Mouse (Mus musculus): ENCODE measurements around the gene Wfdc9. TPM values are rescaled to one million over a fixed set of nuclear protein-coding genes. Genes with fewer than 3 reads are reported as not detected.

Gene Wfdc9
- not detected in 2 replicates for polyA plus RNA-seq (2015; fragmentation: Nextera tagmentation; extraction: Ambion mirVana)

DNA sequence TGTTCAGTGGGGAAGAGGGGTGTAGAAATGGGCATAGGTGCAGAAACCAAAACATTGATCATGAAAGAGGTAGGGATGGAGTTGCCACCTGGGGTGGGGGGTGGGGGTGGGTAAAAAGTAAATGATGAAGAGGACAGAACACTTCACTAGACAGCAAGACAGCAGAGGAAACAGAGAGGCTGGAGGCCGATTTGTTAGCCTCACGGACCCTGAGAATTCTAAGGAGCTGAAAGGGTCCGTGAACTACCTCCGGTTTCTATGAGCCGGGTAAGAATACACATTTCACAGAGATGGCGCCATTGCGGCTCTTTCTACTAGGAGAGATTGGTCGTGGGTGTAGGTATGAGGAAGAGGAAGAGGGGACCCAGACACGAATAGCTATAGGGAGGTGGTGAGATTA, at the start of gene Wfdc9:
Gene Wfdc9, minus strand, starts transcription at position 101 of the 400 bp plus-strand sequence.
- no peak within 1 kb of the TSS for H3K4me2 ChIP-seq (ENCODE audit: low read length)
- H3K4me3 ChIP-seq (replicated peaks; ENCODE audit: low read length) = no peak within 1 kb of the TSS
- no peaks in the 10 kb centered on the region for H3K9me3 ChIP-seq (ENCODE audit: control insufficient read depth, low read length)
- no peaks in the 10 kb centered on the region for H3K36me3 ChIP-seq (ENCODE audit: control insufficient read depth, insufficient read depth)
- ATAC-seq = no peak
- WGBS = 84% methylated on average over 9 of the region's 9 CpGs
- H3K27me3 ChIP-seq (replicated peaks; ENCODE audit: control insufficient read depth, insufficient read depth, low read length) = no peaks in the 10 kb centered on the region
- H3K27ac ChIP-seq (ENCODE audit: low read length) = no peak within 1 kb of the TSS
- no peaks in the 10 kb centered on the region for H3K4me1 ChIP-seq (replicated peaks; ENCODE audit: control insufficient read depth, insufficient read depth, low read length)
- H3K9ac ChIP-seq (replicated peaks; ENCODE audit: low read depth, low read length) = no peak within 1 kb of the TSS

DNA sequence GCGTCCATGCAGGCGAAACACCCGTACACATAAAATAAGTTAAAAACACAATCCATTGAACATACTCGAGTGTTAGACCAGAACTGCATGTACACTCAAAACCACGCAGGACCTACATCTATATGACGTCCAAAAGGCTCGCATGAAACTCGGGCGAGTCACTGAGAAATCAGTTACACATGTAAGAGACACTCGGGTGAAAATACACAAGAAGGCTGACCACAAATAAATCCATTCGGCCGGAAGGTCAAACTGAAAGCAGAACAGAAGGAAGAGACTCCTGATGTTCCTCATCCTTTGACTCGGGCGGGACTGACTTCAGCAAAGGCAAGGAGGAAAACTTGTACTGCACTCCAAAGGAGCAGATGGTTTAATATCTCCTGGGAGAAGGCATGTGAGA, 49.6 kb upstream of the Wfdc9 start:
- ATAC-seq = no peak
- H3K4me3 ChIP-seq (replicated peaks; ENCODE audit: low read length) = no peak overlapping the region
- 89% methylated on average over 14 of the region's 14 CpGs for WGBS

DNA sequence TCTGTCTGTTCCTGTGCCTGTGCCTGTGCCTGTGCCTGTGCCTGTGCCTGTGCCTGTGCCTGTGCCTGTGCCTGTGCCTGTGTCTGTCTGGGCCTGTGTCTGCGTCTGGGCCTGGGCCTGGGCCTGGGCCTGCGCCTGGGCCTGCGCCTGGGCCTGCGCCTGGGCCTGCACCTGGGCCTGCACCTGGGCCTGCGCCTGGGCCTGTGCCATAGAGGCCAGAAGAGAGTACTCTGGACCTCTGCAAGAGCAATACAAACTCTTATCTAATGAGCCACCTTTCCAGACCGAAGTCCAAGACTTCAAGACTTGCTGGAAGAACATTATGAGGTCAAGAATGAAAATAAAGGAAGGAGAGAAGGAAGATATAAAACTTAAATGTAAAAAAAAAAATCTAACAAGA, 48.9 kb upstream of the Wfdc9 start:
- H3K36me3 ChIP-seq (ENCODE audit: control insufficient read depth, insufficient read depth) = no peaks in the 10 kb centered on the region
- H3K4me1 ChIP-seq (replicated peaks; ENCODE audit: control insufficient read depth, insufficient read depth, low read length) = no peaks in the 10 kb centered on the region
- no peaks in the 10 kb centered on the region for H3K9me3 ChIP-seq (ENCODE audit: control insufficient read depth, low read length)
- no peak overlapping the region for H3K27ac ChIP-seq (ENCODE audit: low read length)
- no peaks in the 10 kb centered on the region for H3K27me3 ChIP-seq (replicated peaks; ENCODE audit: control insufficient read depth, insufficient read depth, low read length)
- no peak overlapping the region for H3K9ac ChIP-seq (replicated peaks; ENCODE audit: low read depth, low read length)
- H3K4me2 ChIP-seq (ENCODE audit: low read length) = no peak overlapping the region
- ATAC-seq = no peak
- H3K4me3 ChIP-seq (replicated peaks; ENCODE audit: low read length) = no peak overlapping the region
- WGBS = 91% methylated on average over 6 of the region's 6 CpGs

More for the DNA sequence above, 49.6 kb upstream of the Wfdc9 start:
- Histone ChIP-seq H3K9ac (replicated peaks; ENCODE audit: low read depth, low read length) (no peak overlapping the region), H3K36me3 (ENCODE audit: control insufficient read depth, insufficient read depth) (no peaks in the 10 kb centered on the region), H3K27me3 (replicated peaks; ENCODE audit: control insufficient read depth, insufficient read depth, low read length) (no peaks in the 10 kb centered on the region), H3K4me1 (replicated peaks; ENCODE audit: control insufficient read depth, insufficient read depth, low read length) (no peaks in the 10 kb centered on the region), H3K27ac (ENCODE audit: low read length) (no peak overlapping the region), H3K4me2 (ENCODE audit: low read length) (no peak overlapping the region), H3K9me3 (ENCODE audit: control insufficient read depth, low read length) (no peaks in the 10 kb centered on the region)

DNA sequence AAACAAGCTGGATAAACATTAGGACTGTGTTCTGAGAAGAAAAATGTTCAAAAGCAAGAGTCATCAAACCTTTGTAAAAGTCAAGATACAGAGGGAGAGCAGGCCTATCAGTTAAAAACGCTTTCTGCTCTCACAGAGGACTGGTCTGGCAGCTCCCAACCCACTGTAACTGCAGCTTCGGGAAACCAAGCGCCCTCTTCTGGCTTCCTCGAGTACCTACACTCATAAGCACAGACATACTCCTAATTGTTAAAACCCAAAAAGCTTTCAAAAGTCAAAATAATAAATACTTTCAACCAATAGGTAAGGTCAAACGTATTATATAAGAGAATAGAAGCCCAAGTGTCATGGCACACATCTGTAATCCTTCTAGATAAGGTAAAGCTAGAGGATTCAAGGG, 47.9 kb upstream of the Wfdc9 start:
- Histone ChIP-seq H3K4me1 (replicated peaks; ENCODE audit: control insufficient read depth, insufficient read depth, low read length) (no peaks in the 10 kb centered on the region), H3K4me3 (replicated peaks; ENCODE audit: low read length) (no peak overlapping the region), H3K9ac (replicated peaks; ENCODE audit: low read depth, low read length) (no peak overlapping the region), H3K4me2 (ENCODE audit: low read length) (no peak overlapping the region), H3K36me3 (ENCODE audit: control insufficient read depth, insufficient read depth) (no peaks in the 10 kb centered on the region), H3K27me3 (replicated peaks; ENCODE audit: control insufficient read depth, insufficient read depth, low read length) (no peaks in the 10 kb centered on the region), H3K27ac (ENCODE audit: low read length) (no peak overlapping the region), H3K9me3 (ENCODE audit: control insufficient read depth, low read length) (no peaks in the 10 kb centered on the region)
- 86% methylated on average over 5 of the region's 5 CpGs for WGBS
- ATAC-seq = no peak

- no peak overlapping the region for H3K27ac ChIP-seq (ENCODE audit: low read length)
- no peaks in the 10 kb centered on the region for H3K27me3 ChIP-seq (replicated peaks; ENCODE audit: control insufficient read depth, insufficient read depth, low read length)
- WGBS = 92% methylated on average over 5 of the region's 5 CpGs
Observed at GRCm38 (mm10) chr2:164701761-164702160, 45.4 kb upstream of the Wfdc9 start.

DNA sequence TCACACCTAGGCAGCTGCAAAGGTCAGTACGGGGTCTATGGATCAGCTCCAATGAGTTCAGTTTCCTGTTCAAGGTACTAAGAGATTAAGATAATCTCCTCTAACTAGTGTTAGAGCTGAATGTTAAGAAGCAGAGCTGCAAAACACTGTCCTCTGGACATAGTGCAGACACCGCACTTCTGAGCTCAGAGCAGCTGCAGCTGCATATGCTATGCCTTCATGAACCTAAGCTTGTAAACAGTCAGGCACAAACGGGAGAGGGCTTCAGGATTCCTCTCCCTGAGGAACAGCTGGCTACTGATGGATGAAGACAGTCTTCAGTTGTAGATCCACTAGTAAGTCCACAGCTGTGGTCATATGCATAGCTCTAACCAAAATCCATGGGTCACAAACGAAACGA, 44.6 kb upstream of the Wfdc9 start:
- no peak overlapping the region for H3K4me2 ChIP-seq (ENCODE audit: low read length)
- 83% methylated on average over 5 of the region's 5 CpGs for WGBS

More at GRCm38 (mm10) chr2:164701761-164702160, 45.4 kb upstream of the Wfdc9 start:
- no peak overlapping the region for H3K9ac ChIP-seq (replicated peaks; ENCODE audit: low read depth, low read length)
- no peaks in the 10 kb centered on the region for H3K36me3 ChIP-seq (ENCODE audit: control insufficient read depth, insufficient read depth)
- H3K4me1 ChIP-seq (replicated peaks; ENCODE audit: control insufficient read depth, insufficient read depth, low read length) = no peaks in the 10 kb centered on the region
- no peak overlapping the region for H3K4me2 ChIP-seq (ENCODE audit: low read length)
- no peaks in the 10 kb centered on the region for H3K9me3 ChIP-seq (ENCODE audit: control insufficient read depth, low read length)
- ATAC-seq = no peak
- H3K4me3 ChIP-seq (replicated peaks; ENCODE audit: low read length) = no peak overlapping the region

DNA sequence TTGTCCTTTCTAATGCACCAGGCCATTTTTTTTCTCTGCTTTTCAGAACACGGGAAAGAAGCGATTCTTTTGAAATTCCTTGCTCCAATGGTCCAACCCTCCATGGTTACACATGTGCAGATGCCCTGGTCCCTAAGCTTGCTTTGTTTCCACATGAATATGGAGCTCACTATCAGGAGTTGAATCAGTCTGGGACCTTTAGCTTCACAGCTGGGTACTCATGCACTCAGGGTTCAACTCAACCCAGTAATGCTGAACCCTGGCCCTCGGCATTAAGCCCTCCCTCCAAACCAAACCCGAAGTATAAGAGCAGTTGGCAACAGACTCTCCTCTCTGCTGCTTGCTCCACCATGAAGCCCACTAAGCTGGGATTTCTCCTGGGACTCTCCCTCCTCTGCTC, 41.8 kb upstream of the Wfdc9 start, which contains the start of gene Spint4:
Gene Spint4, plus strand, starts transcription at position 301 of the 400 bp plus-strand sequence.
- H3K4me3 ChIP-seq (replicated peaks; ENCODE audit: low read length) = no peak within 1 kb of the TSS
- WGBS = 72% methylated on average over 4 of the region's 4 CpGs
- H3K4me2 ChIP-seq (ENCODE audit: low read length) = no peak within 1 kb of the TSS
- no peak for ATAC-seq
- no peaks in the 10 kb centered on the region for H3K9me3 ChIP-seq (ENCODE audit: control insufficient read depth, low read length)
- H3K27ac ChIP-seq (ENCODE audit: low read length) = no peak within 1 kb of the TSS
- H3K9ac ChIP-seq (replicated peaks; ENCODE audit: low read depth, low read length) = no peak within 1 kb of the TSS
- no peaks in the 10 kb centered on the region for H3K36me3 ChIP-seq (ENCODE audit: control insufficient read depth, insufficient read depth)
- H3K4me1 ChIP-seq (replicated peaks; ENCODE audit: control insufficient read depth, insufficient read depth, low read length) = no peaks in the 10 kb centered on the region
- H3K27me3 ChIP-seq (replicated peaks; ENCODE audit: control insufficient read depth, insufficient read depth, low read length) = no peaks in the 10 kb centered on the region

More for the DNA sequence above, 44.6 kb upstream of the Wfdc9 start:
- Histone ChIP-seq H3K9me3 (ENCODE audit: control insufficient read depth, low read length) (no peaks in the 10 kb centered on the region), H3K4me3 (replicated peaks; ENCODE audit: low read length) (no peak overlapping the region), H3K4me1 (replicated peaks; ENCODE audit: control insufficient read depth, insufficient read depth, low read length) (no peaks in the 10 kb centered on the region), H3K27me3 (replicated peaks; ENCODE audit: control insufficient read depth, insufficient read depth, low read length) (no peaks in the 10 kb centered on the region), H3K36me3 (ENCODE audit: control insufficient read depth, insufficient read depth) (no peaks in the 10 kb centered on the region), H3K27ac (ENCODE audit: low read length) (no peak overlapping the region), H3K9ac (replicated peaks; ENCODE audit: low read depth, low read length) (no peak overlapping the region)
- no peak for ATAC-seq

- no peak within 1 kb of the TSS for H3K4me2 ChIP-seq (ENCODE audit: low read length)
- H3K27ac ChIP-seq (ENCODE audit: low read length) = no peak within 1 kb of the TSS
- no peak within 1 kb of the TSS for H3K4me3 ChIP-seq (replicated peaks; ENCODE audit: low read length)
- H3K9ac ChIP-seq (replicated peaks; ENCODE audit: low read depth, low read length) = no peak within 1 kb of the TSS
- WGBS = 66% methylated on average over 3 of the region's 3 CpGs
- no peaks in the 10 kb centered on the region for H3K4me1 ChIP-seq (replicated peaks; ENCODE audit: control insufficient read depth, insufficient read depth, low read length)
- no peaks in the 10 kb centered on the region; the same call in 1 of the 2 replicates for H3K27me3 ChIP-seq (replicated peaks; ENCODE audit: control insufficient read depth, insufficient read depth, low read length)
- no peaks in the 10 kb centered on the region for H3K9me3 ChIP-seq (ENCODE audit: control insufficient read depth, low read length)
- H3K36me3 ChIP-seq (ENCODE audit: control insufficient read depth, insufficient read depth) = no peaks in the 10 kb centered on the region
- ATAC-seq = no peak
Observed at GRCm38 (mm10) chr2:164684807-164685206, 28.4 kb upstream of the Wfdc9 start, which contains the start of gene Wfdc13. Wfdc13 (plus strand) TSS chr2:164685107.

- no peak overlapping the region for H3K4me3 ChIP-seq (replicated peaks; ENCODE audit: low read length)
- H3K4me1 ChIP-seq (replicated peaks; ENCODE audit: control insufficient read depth, insufficient read depth, low read length) = peaks cover 3% of the 10 kb centered on the region; the same call in 1 of the 2 replicates
- no peaks in the 10 kb centered on the region for H3K9me3 ChIP-seq (ENCODE audit: control insufficient read depth, low read length)
- 73% methylated on average over 3 of the region's 3 CpGs for WGBS
- no peak overlapping the region for H3K27ac ChIP-seq (ENCODE audit: low read length)
- H3K4me2 ChIP-seq (ENCODE audit: low read length) = no peak overlapping the region
- no peak for ATAC-seq
- H3K36me3 ChIP-seq (ENCODE audit: control insufficient read depth, insufficient read depth) = no peaks in the 10 kb centered on the region
- no peak overlapping the region for H3K9ac ChIP-seq (replicated peaks; ENCODE audit: low read depth, low read length)
- H3K27me3 ChIP-seq (replicated peaks; ENCODE audit: control insufficient read depth, insufficient read depth, low read length) = no peaks in the 10 kb centered on the region
Observed at GRCm38 (mm10) chr2:164679906-164680305, 23.5 kb upstream of the Wfdc9 start.

All from forebrain, embryonic 16.5 days (tissue).